Mouse (Mus musculus): ENCODE data around the gene Alyref. TPM values are rescaled to one million over a fixed set of nuclear protein-coding genes. Genes with fewer than 3 reads are reported as not detected.
"Not testable (repeated sequence)": the region's sequence is repeated elsewhere in the genome, so short reads cannot be mapped to it uniquely, and the experiment has no call there.

Alyref gene
- polyA plus RNA-seq, 1 experiment from 2014 or later: 253 TPM

DNA sequence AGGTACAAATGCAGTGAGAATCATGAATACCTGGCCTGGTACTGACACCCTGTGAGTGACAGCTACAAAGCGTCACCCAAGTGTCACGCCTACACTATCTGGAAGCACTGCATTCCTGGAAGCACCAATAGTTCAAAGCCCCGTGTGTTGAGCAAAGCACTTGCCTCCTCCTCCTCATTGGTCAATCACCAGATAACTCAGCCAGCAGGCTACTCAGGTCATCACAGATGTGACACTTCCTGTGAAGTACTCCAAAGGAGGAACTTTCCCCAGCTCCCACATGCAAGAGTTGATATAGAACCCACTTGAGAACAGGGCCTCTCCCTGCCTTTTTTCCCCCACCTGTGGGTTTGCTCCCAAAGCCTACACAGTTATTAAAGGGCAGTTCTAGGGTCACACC, 27.0 kb downstream of the Alyref start:
- 35% methylated on average over 3 of the region's 3 CpGs for WGBS

DNA sequence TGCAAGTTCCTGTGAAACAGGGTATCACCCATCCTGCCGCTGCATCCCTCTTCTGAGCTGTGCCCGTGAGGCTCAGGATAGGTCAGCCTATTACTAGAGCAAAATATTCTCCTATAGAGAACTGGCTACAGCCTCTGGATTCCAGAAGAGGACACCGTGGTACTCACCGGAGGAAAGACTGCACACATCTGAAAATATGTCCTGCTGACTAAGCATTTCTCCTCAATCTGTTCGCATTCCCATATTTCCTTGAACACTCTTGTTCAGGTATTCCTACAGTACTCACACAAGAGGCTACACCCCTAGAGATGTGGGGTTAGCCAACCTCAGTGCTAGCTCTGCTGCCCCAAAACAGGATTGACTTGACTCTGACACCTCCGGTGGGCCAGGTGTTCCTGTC, 29.8 kb downstream of the Alyref start:
- no peaks in the 10 kb centered on the region for H3K27me3 ChIP-seq (replicated peaks)
- ATAC-seq (ENCODE audit: extremely low read depth, insufficient number of reproducible peaks, low FRiP score, low TSS enrichment): no peak
- H3K36me3 ChIP-seq: peaks cover 81% of the 10 kb centered on the region
- no peak overlapping the region for H3K4me2 ChIP-seq
- no peaks in the 10 kb centered on the region for H3K9me3 ChIP-seq
- no peak overlapping the region for H3K27ac ChIP-seq (replicated peaks)
- H3K4me1 ChIP-seq: peaks cover 22% of the 10 kb centered on the region
- no peak overlapping the region for H3K9ac ChIP-seq
- 91% methylated on average over 6 of the region's 6 CpGs for WGBS
- no peak overlapping the region for H3K4me3 ChIP-seq

More for the DNA sequence above, 27.0 kb downstream of the Alyref start:
- ATAC-seq (ENCODE audit: extremely low read depth, insufficient number of reproducible peaks, low FRiP score, low TSS enrichment): no peak
- no peaks in the 10 kb centered on the region for H3K9me3 ChIP-seq
- peak overlapping the region; percentile 94 for H3K4me3 ChIP-seq
- no peaks in the 10 kb centered on the region for H3K27me3 ChIP-seq (replicated peaks)
- peak overlapping the region; percentile 98 for H3K9ac ChIP-seq
- H3K4me1 ChIP-seq: peaks cover 34% of the 10 kb centered on the region
- peaks cover 53% of the 10 kb centered on the region for H3K36me3 ChIP-seq
- peak overlapping the region; percentile 97 for H3K4me2 ChIP-seq
- no peak overlapping the region for H3K27ac ChIP-seq (replicated peaks)

DNA sequence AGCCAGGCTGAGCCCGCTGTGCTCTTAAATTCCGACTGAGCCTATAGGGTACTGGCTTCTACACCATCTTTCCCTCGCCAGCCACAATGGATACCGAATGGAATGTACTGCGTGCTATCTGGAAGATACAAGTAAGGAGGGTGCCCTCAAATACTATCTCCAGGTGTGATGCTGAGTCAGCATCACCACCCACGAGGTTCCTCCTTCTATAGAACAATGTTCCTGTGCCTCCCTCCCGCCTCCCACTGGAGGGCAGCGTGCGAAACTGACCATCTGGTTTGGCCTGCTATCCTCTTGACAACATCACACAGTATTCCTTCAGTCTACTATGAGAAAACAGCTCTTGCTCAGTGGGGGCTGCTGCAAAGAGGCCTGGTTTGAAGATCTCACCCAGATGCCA, 33.1 kb downstream of the Alyref start:
- H3K4me2 ChIP-seq: no peak overlapping the region
- H3K36me3 ChIP-seq: peaks cover 100% of the 10 kb centered on the region
- no peaks in the 10 kb centered on the region for H3K9me3 ChIP-seq
- no peak for ATAC-seq (ENCODE audit: extremely low read depth, insufficient number of reproducible peaks, low FRiP score, low TSS enrichment)
- 77% methylated on average over 9 of the region's 9 CpGs for WGBS
- no peak overlapping the region for H3K4me3 ChIP-seq
- peaks cover 4% of the 10 kb centered on the region; the same call in 1 of the 2 replicates for H3K4me1 ChIP-seq
- H3K27me3 ChIP-seq (replicated peaks): no peaks in the 10 kb centered on the region
- H3K27ac ChIP-seq (replicated peaks): no peak overlapping the region
- no peak overlapping the region for H3K9ac ChIP-seq

DNA sequence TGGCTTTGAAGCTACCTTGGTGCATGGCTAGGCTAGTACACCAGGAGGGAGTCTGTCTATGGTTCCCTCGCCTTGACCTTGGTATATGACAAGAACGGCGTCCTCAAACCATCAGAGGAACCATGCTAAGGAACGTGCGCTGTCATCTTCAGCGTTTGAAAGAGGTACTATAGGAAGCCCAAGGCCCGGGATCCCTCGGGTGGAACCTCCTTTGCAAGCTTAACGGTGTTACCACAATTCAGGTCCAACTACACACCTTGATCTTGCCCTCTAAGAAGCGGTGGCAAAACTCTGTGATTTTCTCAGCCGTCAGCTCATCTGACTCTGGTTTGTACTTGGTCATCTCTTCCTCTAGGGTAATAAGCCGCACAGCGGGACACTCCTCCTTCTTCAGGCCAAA, 35.2 kb downstream of the Alyref start:
- WGBS: 94% methylated on average over 13 of the region's 13 CpGs
- H3K36me3 ChIP-seq: peaks cover 93% of the 10 kb centered on the region
- no peaks in the 10 kb centered on the region for H3K9me3 ChIP-seq
- H3K27ac ChIP-seq (replicated peaks): no peak overlapping the region
- no peak overlapping the region for H3K4me2 ChIP-seq
- no peak for ATAC-seq (ENCODE audit: extremely low read depth, insufficient number of reproducible peaks, low FRiP score, low TSS enrichment)
- peaks cover 4% of the 10 kb centered on the region; the same call in 1 of the 2 replicates for H3K4me1 ChIP-seq
- H3K4me3 ChIP-seq: no peak overlapping the region
- H3K9ac ChIP-seq: no peak overlapping the region
- H3K27me3 ChIP-seq (replicated peaks): no peaks in the 10 kb centered on the region

DNA sequence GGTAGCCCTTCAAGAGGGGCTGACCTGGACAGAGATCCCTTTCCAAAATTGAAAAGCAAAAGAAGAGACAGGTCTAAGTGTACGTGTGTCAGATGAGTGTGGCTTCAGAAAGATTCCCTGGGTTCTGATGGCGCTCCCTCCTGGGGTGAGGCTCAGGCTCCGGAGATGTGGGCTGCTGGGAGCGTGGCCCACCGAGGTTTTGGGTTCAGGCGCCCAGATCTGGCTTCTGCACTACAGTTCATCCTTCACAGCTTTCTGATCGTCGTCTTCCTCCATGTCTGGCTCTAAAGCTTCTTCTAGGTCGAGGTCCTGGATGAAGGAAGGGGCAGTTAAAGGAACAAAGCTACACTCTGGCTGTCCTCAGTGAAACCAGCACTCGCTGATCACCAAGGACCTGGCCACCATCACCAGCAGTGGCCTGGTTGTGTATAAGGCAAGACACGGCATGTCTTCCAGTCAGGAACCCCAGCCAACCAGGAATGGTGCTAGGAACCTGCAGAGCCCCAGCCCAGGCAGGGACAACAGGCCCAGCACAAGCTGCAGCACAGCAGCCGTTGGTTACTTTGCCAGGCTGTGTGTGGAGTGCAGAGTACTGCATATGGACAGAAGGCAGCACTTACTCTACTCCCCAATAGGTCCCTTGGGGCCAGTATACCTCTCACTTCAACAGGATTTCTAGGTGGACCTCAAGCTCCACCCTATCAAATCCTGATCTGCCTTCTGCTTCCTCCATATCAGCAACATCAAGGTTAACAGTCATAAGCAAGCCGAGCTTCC, 37.0 kb downstream of the Alyref start:
- Histone ChIP-seq H3K9ac (no peak overlapping the region), H3K4me1 (no peaks in the 10 kb centered on the region), H3K9me3 (0 out of 2 replicates have a peak, but pooled peaks cover 6% of the 10 kb centered on the region), H3K27ac (replicated peaks) (no peak overlapping the region), H3K36me3 (peaks cover 82% of the 10 kb centered on the region), H3K4me2 (no peak overlapping the region), H3K4me3 (no peak overlapping the region), H3K27me3 (replicated peaks) (no peaks in the 10 kb centered on the region)
- WGBS: 88% methylated on average over 13 of the region's 13 CpGs
- no peak for ATAC-seq (ENCODE audit: extremely low read depth, insufficient number of reproducible peaks, low FRiP score, low TSS enrichment)

DNA sequence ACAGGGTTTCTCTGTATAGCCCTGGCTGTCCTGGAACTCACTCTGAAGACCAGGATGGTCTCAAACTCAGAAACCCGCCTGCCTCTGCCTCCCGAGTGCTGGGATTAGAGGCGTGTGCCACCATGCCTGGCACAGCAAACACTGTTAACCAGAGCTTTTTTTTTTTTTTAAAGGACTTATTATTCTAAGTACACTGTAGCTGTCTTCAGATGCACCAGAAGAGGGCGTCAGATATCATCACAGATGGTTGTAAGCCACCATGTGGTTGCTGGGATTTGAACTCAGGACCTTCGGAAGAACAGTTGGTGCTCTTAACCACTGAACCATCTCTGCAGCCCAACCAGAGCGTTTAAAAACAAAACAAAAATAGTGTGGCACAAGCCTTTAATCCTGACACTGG, 39.3 kb downstream of the Alyref start:
- WGBS: 84% methylated on average over 6 of the region's 6 CpGs
- ATAC-seq (ENCODE audit: extremely low read depth, insufficient number of reproducible peaks, low FRiP score, low TSS enrichment); H3K9me3 ChIP-seq; H3K4me2 ChIP-seq; H3K27me3 ChIP-seq (replicated peaks); H3K4me3 ChIP-seq; H3K27ac ChIP-seq (replicated peaks); H3K9ac ChIP-seq: not testable (repeated sequence)
- Histone ChIP-seq H3K36me3 (peaks cover 59% of the 10 kb centered on the region), H3K4me1 (peaks cover 14% of the 10 kb centered on the region)

DNA sequence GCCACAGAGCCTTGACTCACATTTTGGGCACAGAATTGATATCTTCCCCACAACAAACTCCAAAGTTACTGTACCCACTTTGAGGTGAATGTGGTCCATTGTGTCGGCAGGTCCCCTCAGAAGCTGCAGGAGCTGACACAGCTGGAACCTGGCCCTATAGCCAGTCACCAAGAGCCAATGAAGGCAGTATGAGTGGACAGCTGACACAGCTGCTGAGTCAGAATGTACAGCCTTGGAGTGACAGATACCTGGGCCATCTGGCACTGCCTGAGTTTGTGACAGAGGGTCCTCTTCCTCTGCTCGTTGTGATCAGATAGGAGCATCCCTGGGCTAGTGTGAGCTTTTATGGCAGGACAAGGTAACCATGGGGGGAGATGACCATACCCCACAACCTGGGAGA, 42.9 kb downstream of the Alyref start:
- H3K9ac ChIP-seq: peak overlapping the region; percentile 54; the same call in 1 of the 2 replicates
- no peak for ATAC-seq (ENCODE audit: extremely low read depth, insufficient number of reproducible peaks, low FRiP score, low TSS enrichment)
- H3K4me1 ChIP-seq: peaks cover 16% of the 10 kb centered on the region
- 0 out of 2 replicates have a peak overlapping the region, but pooled peaks have one; percentile 9 for H3K4me2 ChIP-seq
- H3K4me3 ChIP-seq: no peak overlapping the region
- 0 out of 2 replicates have a peak, but pooled peaks cover 6% of the 10 kb centered on the region for H3K9me3 ChIP-seq
- H3K27me3 ChIP-seq (replicated peaks): no peaks in the 10 kb centered on the region
- peaks cover 23% of the 10 kb centered on the region for H3K36me3 ChIP-seq
- peak overlapping the region; percentile 59 for H3K27ac ChIP-seq (replicated peaks)
- 42% methylated on average over 2 of the region's 2 CpGs for WGBS

DNA sequence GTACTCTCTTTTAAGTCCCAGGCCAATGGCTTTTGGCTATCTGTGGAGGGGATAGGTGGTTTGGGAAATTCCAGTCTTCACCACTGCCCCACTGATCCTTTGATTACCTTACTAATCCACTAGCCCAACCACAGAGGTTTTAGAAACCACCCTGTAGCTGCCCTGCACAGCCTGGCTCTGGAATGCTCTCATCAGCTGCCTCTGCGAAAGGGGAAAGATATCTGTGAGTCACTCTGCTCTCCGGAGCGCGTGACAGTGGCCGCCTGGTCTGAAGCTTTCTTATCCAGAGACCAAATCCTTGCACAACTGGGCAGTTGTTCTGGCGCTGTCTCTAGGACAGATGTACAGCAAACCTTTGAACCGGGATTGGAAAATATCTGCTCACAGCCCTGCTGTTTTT, 43.3 kb downstream of the Alyref start:
- 0 out of 2 replicates have a peak, but pooled peaks cover 6% of the 10 kb centered on the region for H3K9me3 ChIP-seq
- no peak overlapping the region for H3K4me3 ChIP-seq
- no peak for ATAC-seq (ENCODE audit: extremely low read depth, insufficient number of reproducible peaks, low FRiP score, low TSS enrichment)
- 0 out of 2 replicates have a peak overlapping the region, but pooled peaks have one; percentile 9 for H3K4me2 ChIP-seq
- peak overlapping the region; percentile 54; the same call in 1 of the 2 replicates for H3K9ac ChIP-seq
- H3K36me3 ChIP-seq: peaks cover 19% of the 10 kb centered on the region
- peak overlapping the region; percentile 59 for H3K27ac ChIP-seq (replicated peaks)
- WGBS: 28% methylated on average over 7 of the region's 7 CpGs
- H3K4me1 ChIP-seq: peaks cover 21% of the 10 kb centered on the region
- H3K27me3 ChIP-seq (replicated peaks): no peaks in the 10 kb centered on the region

DNA sequence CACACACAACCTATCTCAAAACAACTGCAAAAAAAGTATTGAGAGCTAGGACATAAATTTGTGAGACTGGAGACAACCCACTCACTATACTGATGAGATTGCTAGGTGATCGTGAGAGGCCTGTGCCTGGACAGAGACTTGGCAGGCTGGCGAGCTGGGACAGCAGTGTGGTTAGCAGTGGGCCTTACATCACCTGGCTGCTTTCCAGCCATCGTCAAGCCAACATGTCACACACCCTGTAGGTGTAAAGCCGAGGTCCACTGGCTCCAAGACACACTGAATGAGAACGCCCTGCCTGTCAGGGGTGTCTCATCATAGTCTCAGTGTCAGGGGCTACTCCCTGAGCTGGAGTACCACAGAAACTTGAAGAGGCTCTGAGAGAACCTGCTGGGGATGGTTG, 45.4 kb downstream of the Alyref start:
- Histone ChIP-seq H3K4me2 (no peak overlapping the region), H3K36me3 (0 out of 2 replicates have a peak, but pooled peaks cover 6% of the 10 kb centered on the region), H3K27me3 (replicated peaks) (no peaks in the 10 kb centered on the region), H3K4me3 (no peak overlapping the region), H3K27ac (replicated peaks) (no peak overlapping the region), H3K9me3 (0 out of 2 replicates have a peak, but pooled peaks cover 6% of the 10 kb centered on the region), H3K4me1 (peaks cover 33% of the 10 kb centered on the region), H3K9ac (no peak overlapping the region)
- ATAC-seq (ENCODE audit: extremely low read depth, insufficient number of reproducible peaks, low FRiP score, low TSS enrichment): no peak
- 58% methylated on average over 5 of the region's 5 CpGs for WGBS

DNA sequence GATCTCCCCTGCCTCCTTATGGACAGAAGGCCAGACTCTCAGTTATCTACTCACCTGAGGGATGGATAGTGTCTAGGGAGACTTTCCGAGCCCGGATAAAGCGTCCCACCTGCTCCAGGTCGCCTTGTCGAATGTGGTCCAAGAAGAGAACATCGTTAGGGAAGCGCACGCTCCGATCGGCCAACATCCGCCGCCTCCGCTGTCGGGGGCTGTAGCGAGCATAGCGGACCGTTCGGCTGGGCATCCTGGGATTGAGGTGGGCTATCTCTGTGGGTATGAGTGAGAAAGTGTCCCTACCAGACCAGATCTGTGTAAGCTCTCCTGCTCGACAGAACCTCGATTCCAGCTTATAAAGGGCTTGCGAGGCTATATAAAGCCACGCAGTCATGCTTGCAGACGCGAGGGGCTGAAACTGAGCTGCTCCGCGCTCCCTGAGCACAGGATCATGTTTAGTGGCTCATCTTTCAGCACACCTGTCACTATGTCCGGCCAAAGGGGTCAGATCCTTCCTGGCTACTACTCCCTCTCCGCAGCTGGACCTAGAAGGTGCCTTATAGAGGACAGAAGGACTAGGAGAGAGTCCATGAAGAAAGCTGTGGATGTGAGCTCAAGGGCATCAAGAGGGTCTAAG, 47.2 kb downstream of the Alyref start, which contains the start of gene Ppp1r27:
TSS of gene Ppp1r27 (minus strand) at position 323 of the 631 bp plus-strand sequence.
- peak within 1 kb of the TSS; percentile 97 for H3K27ac ChIP-seq (replicated peaks)
- peaks cover 40% of the 10 kb centered on the region for H3K4me1 ChIP-seq
- H3K27me3 ChIP-seq (replicated peaks): no peaks in the 10 kb centered on the region
- no peaks in the 10 kb centered on the region for H3K9me3 ChIP-seq
- peak within 1 kb of the TSS; percentile 100 for H3K9ac ChIP-seq
- H3K4me3 ChIP-seq: peak within 1 kb of the TSS; percentile 95
- WGBS: 90% methylated on average over 28 of the region's 28 CpGs
- H3K36me3 ChIP-seq: peaks cover 8% of the 10 kb centered on the region
- no peak for ATAC-seq (ENCODE audit: extremely low read depth, insufficient number of reproducible peaks, low FRiP score, low TSS enrichment)
- H3K4me2 ChIP-seq: peak within 1 kb of the TSS; percentile 83

DNA sequence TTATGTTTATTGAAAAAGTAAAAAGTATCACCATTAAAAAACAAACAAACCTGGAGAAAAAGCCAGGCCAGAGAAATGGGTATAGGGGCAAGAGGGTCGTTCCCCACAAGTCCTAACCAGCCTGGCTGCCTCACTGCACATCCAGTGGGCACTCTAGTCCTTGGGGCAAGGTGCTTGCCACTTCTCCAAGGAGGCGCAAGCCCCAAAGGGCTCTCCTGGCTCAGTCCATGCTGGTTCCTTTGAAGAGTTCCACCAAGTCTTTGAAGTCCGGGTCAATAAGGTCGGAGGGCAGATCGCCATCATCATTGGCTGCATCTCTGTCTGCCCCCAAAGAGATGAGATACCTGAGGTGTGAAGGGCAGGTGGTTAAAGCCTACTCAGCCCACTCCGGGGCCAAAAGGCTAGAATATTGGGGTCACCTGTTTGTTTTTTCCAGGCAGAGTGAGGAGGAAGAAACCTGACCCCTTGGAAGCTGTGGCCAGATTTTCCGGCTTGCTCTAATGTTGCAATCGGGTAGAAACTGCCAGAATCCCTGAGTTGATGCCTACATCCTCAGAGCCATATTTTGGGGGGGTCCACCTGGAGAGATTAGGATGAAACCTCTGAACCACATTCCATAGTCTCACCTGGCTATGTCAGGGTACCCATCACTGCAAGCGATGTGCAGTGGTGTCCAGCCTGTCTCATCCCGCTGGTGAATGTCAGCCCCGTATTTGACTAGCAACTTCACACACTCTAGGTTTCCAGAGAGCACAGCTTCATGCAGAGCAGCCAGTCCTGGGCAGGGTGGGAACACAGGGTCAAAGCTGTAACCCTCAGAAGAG, 48.0 kb downstream of the Alyref start:
- Histone ChIP-seq H3K27me3 (replicated peaks) (no peaks in the 10 kb centered on the region), H3K4me3 (peak overlapping the region; percentile 95), H3K4me1 (peaks cover 35% of the 10 kb centered on the region), H3K27ac (replicated peaks) (peak overlapping the region; percentile 97), H3K9me3 (no peaks in the 10 kb centered on the region), H3K36me3 (peaks cover 14% of the 10 kb centered on the region), H3K4me2 (peak overlapping the region; percentile 83), H3K9ac (peak overlapping the region; percentile 100)
- 73% methylated on average over 11 of the region's 11 CpGs for WGBS
- no peak for ATAC-seq (ENCODE audit: extremely low read depth, insufficient number of reproducible peaks, low FRiP score, low TSS enrichment)
